Mouse (Mus musculus) T-cell, adult 2 months (primary cell): ENCODE measurements around the gene Scd4.
"Not testable (repeated sequence)": the region's sequence is repeated elsewhere in the genome, so short reads cannot be mapped to it uniquely, and the experiment has no call there.

Experiments used
- DNase-seq: peaks from one replicate; pipeline ENCODE4 v3.0.0; 2022; ENCODE audit warnings: low spot score

The Scd4 gene

GRCm38 (mm10) chr19:44316752-44317315 is 16.1 kb upstream of the Scd4 start:
- no peak for DNase-seq

GRCm38 (mm10) chr19:44317391-44317790 is 15.5 kb upstream of the Scd4 start:
- DNase-seq: no peak

- DNase-seq: no peak
Measured at GRCm38 (mm10) chr19:44318545-44318944, 14.3 kb upstream of the Scd4 start.

GRCm38 (mm10) chr19:44320316-44320715 is 12.6 kb upstream of the Scd4 start:
- no peak for DNase-seq

- DNase-seq: no peak
Measured at GRCm38 (mm10) chr19:44321201-44321600, 11.7 kb upstream of the Scd4 start.

GRCm38 (mm10) chr19:44321631-44322030 is 11.3 kb upstream of the Scd4 start:
- no peak for DNase-seq

- no peak for DNase-seq
Measured at GRCm38 (mm10) chr19:44329566-44329965, 3.3 kb upstream of the Scd4 start.

- DNase-seq: not testable (repeated sequence)
Measured at GRCm38 (mm10) chr19:44331128-44331527, 1.8 kb upstream of the Scd4 start.

GRCm38 (mm10) chr19:44331911-44332310 is 981 bp upstream of the Scd4 start:
- no peak for DNase-seq

- no peak for DNase-seq
Measured at GRCm38 (mm10) chr19:44332326-44332725, 566 bp upstream of the Scd4 start.

GRCm38 (mm10) chr19:44333991-44334390 is 1.1 kb downstream of the Scd4 start:
- no peak for DNase-seq

- no peak for DNase-seq
Measured at GRCm38 (mm10) chr19:44335876-44336662, 3.2 kb downstream of the Scd4 start.

GRCm38 (mm10) chr19:44349689-44350088 is 16.8 kb downstream of the Scd4 start:
- DNase-seq: no peak

GRCm38 (mm10) chr19:44351756-44352155 is 18.9 kb downstream of the Scd4 start:
- DNase-seq: no peak

- DNase-seq: no peak
Measured at GRCm38 (mm10) chr19:44358700-44359099, 25.8 kb downstream of the Scd4 start.

- peak; percentile 49 for DNase-seq
Measured at GRCm38 (mm10) chr19:44363529-44363928, 30.6 kb downstream of the Scd4 start.

- DNase-seq: no peak
Measured at GRCm38 (mm10) chr19:44364029-44364428, 31.1 kb downstream of the Scd4 start.

- no peak for DNase-seq
Measured at GRCm38 (mm10) chr19:44365733-44366132, 32.8 kb downstream of the Scd4 start.

- DNase-seq: not testable (repeated sequence)
Measured at GRCm38 (mm10) chr19:44367076-44367475, 34.2 kb downstream of the Scd4 start.

GRCm38 (mm10) chr19:44369371-44369770 is 36.5 kb downstream of the Scd4 start:
- DNase-seq: no peak

- DNase-seq: no peak
Measured at GRCm38 (mm10) chr19:44370231-44370630, 37.3 kb downstream of the Scd4 start.

GRCm38 (mm10) chr19:44372969-44373368 is 40.1 kb downstream of the Scd4 start:
- peak; percentile 75 for DNase-seq

- peak; percentile 12 for DNase-seq
Measured at GRCm38 (mm10) chr19:44376511-44376951, 43.6 kb downstream of the Scd4 start.
